Comparison of ENCODE assay signal across 9 mouse cellular contexts in genomic region chr4:142165835-142166701, GRCm38 (mm10).
DNase-seq lines count a peak whose midpoint lies in the region; ATAC-seq and TF ChIP-seq lines count a peak whose summit lies in the region.
"Had no signal": no experiment of that assay in that cellular context is flagged by ENCODE, and none has a peak within 500 bp of the region (broad histone marks: within the 10 kb centered on the region; RNA-seq: fewer than 3 reads in every experiment).

No protein-coding gene starts in this region.

- no peak overlapping the region for H3K9ac ChIP-seq in hindbrain, postnatal 0 days (replicated peaks; ENCODE audit: low read length)
- H3K9ac ChIP-seq in heart, embryonic 16.5 days (ENCODE audit: low read length), result peak overlapping the region; percentile 44; the same call in 1 of the 2 replicates
- H3K9ac ChIP-seq in limb, embryonic 13.5 days, result no peak overlapping the region
- no peak overlapping the region for H3K9ac ChIP-seq in neural tube, embryonic 11.5 days (ENCODE audit: low read length)

- peaks cover 44% of the 10 kb centered on the region for H3K4me1 ChIP-seq in hindbrain, embryonic 10.5 days (replicated peaks)
- H3K4me1 ChIP-seq in hindbrain, postnatal 0 days (ENCODE audit: insufficient read depth, low read length), result no peaks in the 10 kb centered on the region
- peaks cover 21% of the 10 kb centered on the region for H3K4me1 ChIP-seq in heart, embryonic 16.5 days (ENCODE audit: control insufficient read depth, insufficient read depth, low read length)
- H3K4me1 ChIP-seq in limb, embryonic 13.5 days, result peaks cover 31% of the 10 kb centered on the region
- H3K4me1 ChIP-seq in neural tube, embryonic 11.5 days (ENCODE audit: control insufficient read depth, insufficient read depth, low read length), result peaks cover 8% of the 10 kb centered on the region

- no peak for ATAC-seq in hindbrain, postnatal 0 days
- peak; percentile 75 for ATAC-seq in heart, embryonic 16.5 days (replicated peaks; ENCODE audit: extremely low read depth, insufficient read depth, low FRiP score)
- no peak for ATAC-seq in limb, embryonic 13.5 days (ENCODE audit: low FRiP score, low read depth)
- no peak for ATAC-seq in neural tube, embryonic 11.5 days (ENCODE audit: insufficient read depth, low FRiP score, low TSS enrichment)
- ATAC-seq in erythroid progenitor cell, adult 5-6 weeks (replicated peaks; ENCODE audit: low FRiP score, poor library complexity, severe bottlenecking), result no peak

- peaks cover 18% of the 10 kb centered on the region; the same call in 1 of the 2 replicates for H3K9me3 ChIP-seq in hindbrain, embryonic 10.5 days
- no peaks in the 10 kb centered on the region for H3K9me3 ChIP-seq in hindbrain, postnatal 0 days (ENCODE audit: low read length)
- peaks cover 7% of the 10 kb centered on the region for H3K9me3 ChIP-seq in heart, embryonic 16.5 days (replicated peaks; ENCODE audit: control insufficient read depth, low read length)
- peaks cover 11% of the 10 kb centered on the region; the same call in 1 of the 2 replicates for H3K9me3 ChIP-seq in limb, embryonic 13.5 days
- no peaks in the 10 kb centered on the region for H3K9me3 ChIP-seq in neural tube, embryonic 11.5 days (ENCODE audit: control insufficient read depth, low read length)

- peaks cover 16% of the 10 kb centered on the region for H3K36me3 ChIP-seq in hindbrain, embryonic 10.5 days
- no peaks in the 10 kb centered on the region for H3K36me3 ChIP-seq in hindbrain, postnatal 0 days (ENCODE audit: insufficient read depth, low read length)
- H3K36me3 ChIP-seq in heart, embryonic 16.5 days (ENCODE audit: control insufficient read depth, insufficient read depth), result no peaks in the 10 kb centered on the region
- H3K36me3 ChIP-seq in limb, embryonic 13.5 days, result peaks cover 15% of the 10 kb centered on the region
- no peaks in the 10 kb centered on the region for H3K36me3 ChIP-seq in neural tube, embryonic 11.5 days (ENCODE audit: control insufficient read depth, insufficient read depth, low read length)
- H3K36me3 ChIP-seq: G1E had no signal

- 9% methylated on average over 18 of the region's 18 CpGs for WGBS in hindbrain, embryonic 10.5 days
- WGBS in hindbrain, postnatal 0 days, result 22% methylated on average over 18 of the region's 18 CpGs
- WGBS in heart, embryonic 16.5 days, result 15% methylated on average over 17 of the region's 18 CpGs
- WGBS in limb, embryonic 13.5 days, result 19% methylated on average over 18 of the region's 18 CpGs
- WGBS in neural tube, embryonic 11.5 days, result 12% methylated on average over 18 of the region's 18 CpGs

- no peaks in the 10 kb centered on the region for H3K27me3 ChIP-seq in hindbrain, embryonic 10.5 days (ENCODE audit: insufficient read depth, poor library complexity, severe bottlenecking)
- H3K27me3 ChIP-seq in hindbrain, postnatal 0 days (ENCODE audit: insufficient read depth, low read length), result no peaks in the 10 kb centered on the region
- H3K27me3 ChIP-seq in heart, embryonic 16.5 days (ENCODE audit: control insufficient read depth, insufficient read depth, low read length), result no peaks in the 10 kb centered on the region
- H3K27me3 ChIP-seq in limb, embryonic 13.5 days, result no peaks in the 10 kb centered on the region
- H3K27me3 ChIP-seq in neural tube, embryonic 11.5 days (ENCODE audit: control insufficient read depth, insufficient read depth, low read length), result no peaks in the 10 kb centered on the region

- TF ChIP-seq POLR2A in brain, embryonic 14.5 days (IDR thresholded peaks at IDR 0.05; ENCODE audit: borderline replicate concordance, extremely low read depth, insufficient read depth, insufficient read length, poor library complexity, severe bottlenecking), result no peak

- H3K4me3 ChIP-seq in hindbrain, embryonic 10.5 days, result peak overlapping the region; percentile 18; the same call in 1 of the 2 replicates
- H3K4me3 ChIP-seq in hindbrain, postnatal 0 days (ENCODE audit: low read length), result no peak overlapping the region
- no peak overlapping the region for H3K4me3 ChIP-seq in heart, embryonic 16.5 days (ENCODE audit: low read length)
- H3K4me3 ChIP-seq in limb, embryonic 13.5 days, result no peak overlapping the region
- no peak overlapping the region for H3K4me3 ChIP-seq in neural tube, embryonic 11.5 days (ENCODE audit: low read depth, low read length)

- no peak overlapping the region for H3K4me2 ChIP-seq in hindbrain, postnatal 0 days (ENCODE audit: low read depth, low read length)
- peak overlapping the region; percentile 39 for H3K4me2 ChIP-seq in heart, embryonic 16.5 days (ENCODE audit: low read depth, low read length)
- H3K4me2 ChIP-seq in limb, embryonic 13.5 days (replicated peaks), result no peak overlapping the region
- H3K4me2 ChIP-seq in neural tube, embryonic 11.5 days (ENCODE audit: low read depth), result no peak overlapping the region; the same call in 1 of the 2 replicates

- TF ChIP-seq CTCF in hindbrain, postnatal 0 days (IDR thresholded peaks at IDR 0.05; ENCODE audit: low read depth), result no peak
- no peak for TF ChIP-seq CTCF in brain, embryonic 14.5 days (IDR thresholded peaks at IDR 0.05; ENCODE audit: borderline replicate concordance, extremely low read depth, insufficient read depth, insufficient read length)

- peak overlapping the region; percentile 79 for H3K27ac ChIP-seq in hindbrain, embryonic 10.5 days
- no peak overlapping the region for H3K27ac ChIP-seq in hindbrain, postnatal 0 days
- peak overlapping the region; percentile 78 for H3K27ac ChIP-seq in heart, embryonic 16.5 days (ENCODE audit: low read length)
- H3K27ac ChIP-seq in limb, embryonic 13.5 days, result peak overlapping the region; percentile 22; the same call in 1 of the 2 replicates
- H3K27ac ChIP-seq in neural tube, embryonic 11.5 days (ENCODE audit: low read depth, low read length), result no peak overlapping the region

- DNase-seq in hindbrain, embryonic 10.5 days (ENCODE audit: low spot score), result peak; percentile 42
- no peak for DNase-seq in hindbrain, postnatal 0 days (ENCODE audit: low spot score)
- DNase-seq in brain, embryonic 14.5 days (ENCODE audit: low read depth), result peak; percentile 41
- DNase-seq in neural tube, embryonic 11.5 days (ENCODE audit: low spot score), result peak; percentile 52
- no peak for DNase-seq in left cerebral cortex, adult 8-10 months (ENCODE audit: low spot score in 2 of 2)

Comparison
In these comparisons a context has a peak if more than half of its experiments do, and no peak if none do; other contexts are left out.
1. DNase-seq: peak in hindbrain, embryonic 10.5 days (single experiment), brain, embryonic 14.5 days (single experiment) and neural tube, embryonic 11.5 days (single experiment); none in hindbrain, postnatal 0 days (single experiment) and left cerebral cortex, adult 8-10 months (0 of 2).
2. H3K27ac ChIP-seq: peak in hindbrain, embryonic 10.5 days (single experiment), heart, embryonic 16.5 days (single experiment) and limb, embryonic 13.5 days (single experiment); none in hindbrain, postnatal 0 days (single experiment) and neural tube, embryonic 11.5 days (single experiment).